Mouse (Mus musculus) layer of hippocampus, adult 11-12 months (tissue): ENCODE results near the gene Hectd4.
A peak's percentile ranks its signal among the peaks of the same experiment; 100 is the strongest.

Source experiments
- DNase-seq: peaks from one replicate; pipeline ENCODE4 v3.0.0; 2022; ENCODE audit warnings: low spot score

The Hectd4 gene

DNA sequence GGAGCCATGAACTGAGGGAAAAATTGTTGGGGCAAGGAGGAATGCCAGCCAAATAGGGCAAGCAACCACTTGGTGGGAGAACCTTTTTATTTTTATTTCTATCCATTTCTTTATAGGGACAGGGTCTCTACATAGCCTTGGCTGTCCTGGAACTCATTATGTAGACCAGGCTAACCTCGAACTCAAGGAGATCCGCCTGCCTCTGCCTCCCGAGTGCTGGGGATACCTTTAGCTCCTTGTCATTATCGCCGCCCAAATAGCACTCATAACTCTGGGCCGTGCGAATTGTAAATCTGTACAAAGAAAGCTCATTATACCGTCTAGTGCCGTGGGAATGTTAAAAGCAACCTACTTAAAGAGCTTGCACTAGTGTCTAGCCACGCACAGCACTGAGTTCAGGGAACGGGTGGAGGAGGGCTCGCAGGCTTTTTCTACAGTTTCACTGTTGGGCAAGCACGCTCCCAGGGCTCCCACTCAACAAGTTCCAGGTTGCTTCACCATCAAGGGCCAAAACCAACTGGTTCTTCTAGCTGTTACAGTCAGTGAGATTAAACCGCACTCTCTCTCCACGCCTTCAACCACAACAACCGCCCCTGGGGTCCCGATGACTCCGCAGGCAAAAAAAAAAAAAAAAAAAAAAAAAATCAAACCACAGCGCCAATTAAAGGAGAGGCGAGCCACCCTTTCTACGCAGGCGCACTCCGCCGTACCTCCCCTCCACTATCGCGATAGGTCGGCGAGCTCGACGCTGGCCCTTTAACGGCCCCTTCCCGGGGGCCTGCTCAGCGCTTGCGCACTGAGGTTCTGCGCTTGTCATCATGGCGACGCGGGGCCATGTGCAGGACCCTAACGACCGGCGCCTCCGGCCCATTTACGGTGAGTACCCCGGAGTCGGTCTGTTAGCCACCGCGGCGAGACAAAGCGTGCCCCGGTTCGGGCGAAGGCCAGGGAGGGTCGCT lies 177.4 kb downstream of the Hectd4 start, which contains the start of gene Naa25:
Naa25 (plus strand) TSS at position 750 of the 959 bp plus-strand sequence.
- peak; percentile 93 for DNase-seq

DNA sequence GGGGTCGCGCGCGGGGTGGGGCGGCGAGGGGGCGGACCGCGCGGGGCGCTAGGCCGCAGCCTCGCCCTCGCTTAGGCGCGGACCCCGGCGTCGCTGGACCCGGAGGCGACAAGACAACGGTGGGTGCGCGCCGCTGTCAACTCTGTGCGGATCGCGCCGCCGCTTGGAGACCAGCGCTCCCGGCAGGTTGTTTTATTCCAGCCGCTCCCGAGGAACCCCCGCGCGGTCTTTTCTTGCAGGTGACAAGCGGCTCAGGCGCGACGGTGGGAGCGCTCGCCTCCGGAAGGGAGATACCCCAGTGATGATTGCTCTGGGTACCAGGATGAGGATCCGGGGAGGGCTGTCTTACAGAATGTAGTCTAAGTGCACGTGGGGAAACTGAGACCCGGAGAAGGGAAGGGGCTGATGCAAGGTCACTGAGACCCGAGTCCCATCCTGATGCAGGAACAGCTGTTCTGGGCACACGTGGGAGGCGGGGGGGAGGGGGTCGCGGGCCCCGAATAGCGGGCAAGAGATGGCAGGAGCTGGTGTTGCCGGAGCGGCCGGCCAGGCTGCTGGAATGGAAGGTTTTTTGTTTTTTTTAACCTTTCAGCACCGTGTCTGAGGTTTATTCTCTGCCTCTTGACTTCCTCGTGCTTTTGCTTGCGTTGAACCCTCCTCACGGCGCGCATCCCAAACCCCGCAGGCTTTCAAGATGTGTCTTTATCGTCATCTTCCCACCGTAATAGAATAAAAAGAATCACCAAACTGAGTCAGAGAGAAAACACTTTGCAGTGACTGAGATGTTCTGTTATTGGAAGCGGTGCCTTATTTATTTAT lies 178.3 kb downstream of the Hectd4 start:
- no peak for DNase-seq

DNA sequence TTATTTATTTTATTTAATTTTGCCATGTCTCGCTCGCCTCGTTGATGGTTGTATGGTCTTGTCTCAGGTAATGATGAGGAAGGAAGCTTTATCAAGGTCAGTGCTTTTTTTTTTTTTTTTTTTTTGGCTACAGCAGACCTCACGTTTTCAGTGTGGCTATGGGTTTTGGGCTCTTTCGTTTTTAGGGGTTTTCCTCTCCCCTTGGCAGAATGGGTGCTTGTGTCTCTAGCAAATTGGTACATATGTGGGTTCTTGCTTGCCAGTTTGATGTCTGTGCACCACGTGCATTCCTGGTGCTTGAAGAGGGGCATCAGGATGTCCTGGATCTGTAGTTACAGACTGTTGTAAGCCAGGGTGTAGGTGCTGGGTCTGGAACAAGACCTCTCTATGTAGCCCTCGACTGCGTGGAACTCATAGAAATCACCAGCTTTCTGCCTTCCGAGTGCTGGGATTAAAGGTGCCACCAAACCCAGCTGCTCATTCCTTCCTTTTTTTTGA lies 179.0 kb downstream of the Hectd4 start:
- DNase-seq: no peak

DNA sequence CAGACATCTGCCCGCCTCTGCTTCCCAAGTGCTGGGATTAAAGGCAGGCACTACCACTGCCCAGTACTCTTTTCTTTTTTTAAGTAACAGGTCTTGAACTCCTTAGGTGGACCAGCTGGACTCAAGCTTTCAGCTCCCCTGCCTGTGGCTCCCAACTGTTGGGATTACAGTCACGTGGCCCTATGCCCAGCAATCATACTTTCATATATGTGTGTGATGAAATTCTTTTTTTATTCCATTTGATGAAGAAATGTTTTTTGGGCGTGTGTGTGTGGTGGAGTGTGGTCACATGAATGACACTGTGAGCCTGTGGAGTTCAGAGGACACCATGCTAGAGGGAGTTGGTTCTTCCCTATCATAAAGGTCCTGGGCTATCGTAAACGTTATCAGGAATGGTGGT lies 179.5 kb downstream of the Hectd4 start:
- DNase-seq: no peak

DNA sequence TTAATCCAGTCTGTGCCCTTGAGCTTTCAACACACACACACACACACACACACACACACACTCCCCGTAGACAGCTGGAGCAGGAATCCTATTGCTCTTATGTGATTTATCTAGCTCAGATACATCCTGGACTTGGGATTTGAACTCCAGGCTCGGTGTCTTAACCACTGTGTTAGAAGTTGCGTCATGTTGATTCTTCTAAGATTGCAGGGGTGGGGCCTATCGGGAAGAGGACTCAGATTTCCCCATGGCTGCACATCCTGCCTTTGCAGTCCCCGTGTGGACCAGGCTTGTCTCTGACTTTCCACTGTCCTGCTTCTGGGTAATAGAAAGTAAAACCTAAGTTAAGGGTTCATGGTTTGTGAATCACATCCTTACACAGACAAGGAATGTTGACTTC lies 180.0 kb downstream of the Hectd4 start:
- no peak for DNase-seq

DNA sequence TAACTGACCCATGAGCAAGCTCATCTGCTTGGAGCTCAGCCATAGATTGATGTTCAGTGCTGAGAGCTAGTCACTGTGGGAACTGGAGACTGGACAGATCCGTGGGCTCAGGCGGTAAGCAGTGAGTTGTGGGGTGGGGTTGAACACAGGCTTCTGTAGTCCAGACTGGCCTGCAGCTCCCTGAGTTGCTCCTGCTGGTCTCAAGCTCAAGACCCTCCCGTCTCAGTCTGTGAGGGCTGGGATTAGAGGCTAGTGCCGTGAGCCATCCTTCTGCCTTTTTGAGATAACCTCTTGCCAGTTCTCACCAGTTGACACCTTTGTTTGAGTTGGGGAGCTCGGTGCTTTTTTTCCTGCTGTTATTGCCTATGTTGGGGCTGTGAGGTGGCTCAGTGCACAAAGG lies 180.8 kb downstream of the Hectd4 start:
- no peak for DNase-seq

DNA sequence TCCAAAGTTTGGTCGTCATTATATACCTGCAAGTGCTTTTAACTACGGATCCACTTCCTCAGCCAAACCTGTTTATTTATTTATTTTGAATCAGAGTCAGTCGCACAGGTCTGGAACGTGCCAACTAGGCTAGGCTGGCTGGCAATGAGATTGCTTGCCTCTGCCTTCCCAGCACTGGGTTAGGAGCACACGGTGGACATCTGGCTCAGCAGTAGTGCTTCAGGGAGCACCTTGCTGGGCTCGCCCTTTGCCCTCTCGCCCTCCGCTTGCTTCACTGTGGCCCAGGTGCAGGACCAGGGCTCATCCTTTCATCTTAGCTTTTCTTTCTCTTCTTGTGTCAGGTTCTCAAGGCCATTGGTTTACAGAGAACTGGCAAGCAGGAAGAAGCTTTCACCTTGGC lies 187.8 kb downstream of the Hectd4 start:
- DNase-seq: no peak

- no peak for DNase-seq
These were observed 191.0 kb downstream of the Hectd4 start for GRCm38 (mm10) chr5:121410975-121411374.
